Mouse (Mus musculus): ENCODE measurements around the gene Qprt. TPM values are rescaled to one million over a fixed set of nuclear protein-coding genes. Genes with fewer than 3 reads are reported as not detected.

Gene Qprt
- polyA plus RNA-seq, 1 experiment, result not detected

GRCm38 (mm10) chr7:127105551-127105950, 16.5 kb downstream of the Qprt start:
- no peak overlapping the region for H3K27ac ChIP-seq (ENCODE audit: insufficient read depth, low read depth, low read length)
- WGBS, result 54% methylated on average over 7 of the region's 7 CpGs
- H3K4me3 ChIP-seq (ENCODE audit: insufficient read depth, low read depth, low read length), result no peak overlapping the region
- TF ChIP-seq POLR2A (IDR thresholded peaks at IDR 0.05; ENCODE audit: insufficient read depth, low read depth, low read length) (no peak), CTCF (IDR thresholded peaks at IDR 0.05; ENCODE audit: insufficient read depth, low read depth, low read length) (no peak)
- H3K4me1 ChIP-seq (ENCODE audit: control insufficient read depth, insufficient read depth, low read length), result peaks cover 8% of the 10 kb centered on the region

DNA sequence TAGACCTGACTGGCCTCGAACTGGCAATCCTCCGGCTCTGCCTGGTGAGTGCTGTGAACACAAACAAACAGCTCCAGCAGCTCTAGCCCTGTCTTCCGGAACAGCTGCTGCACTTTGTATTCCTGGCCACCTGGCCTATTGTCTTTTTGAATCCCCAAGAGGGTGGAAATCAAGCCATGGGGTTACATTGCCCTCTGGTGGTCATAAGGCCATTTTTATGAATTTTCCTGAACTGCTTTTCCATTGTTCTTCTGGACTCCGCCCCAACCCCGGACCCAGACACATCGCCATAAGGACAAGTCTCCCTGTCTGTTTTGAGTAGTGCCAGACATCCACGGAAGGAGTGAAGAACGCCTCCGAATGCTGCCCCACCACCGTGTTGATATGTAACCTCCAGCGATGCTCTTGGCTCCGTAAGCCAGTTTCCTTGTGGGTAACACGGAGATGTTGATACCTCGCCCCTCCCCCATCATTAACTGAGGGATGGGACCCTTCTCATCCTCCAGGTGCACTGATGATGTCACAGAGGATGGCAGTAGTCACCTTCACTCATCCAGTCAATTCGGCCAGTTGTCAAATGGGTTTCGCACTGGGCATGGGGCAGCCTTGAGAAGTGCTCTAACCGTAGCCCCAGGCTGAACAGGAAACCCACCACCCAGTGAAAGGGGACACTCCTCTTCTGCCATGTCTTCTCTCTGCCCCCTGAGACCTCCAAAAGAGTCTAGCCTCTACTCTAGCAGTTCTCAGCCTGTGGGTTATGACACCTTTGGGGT, 17.3 kb downstream of the Qprt start:
- Histone ChIP-seq H3K4me1 (ENCODE audit: control insufficient read depth, insufficient read depth, low read length) (peaks cover 6% of the 10 kb centered on the region), H3K4me3 (ENCODE audit: insufficient read depth, low read depth, low read length) (peak overlapping the region; percentile 42), H3K27ac (ENCODE audit: insufficient read depth, low read depth, low read length) (peak overlapping the region; percentile 58; the same call in 1 of the 2 replicates)
- peak; percentile 47 for TF ChIP-seq CTCF (IDR thresholded peaks at IDR 0.05; ENCODE audit: insufficient read depth, low read depth, low read length)
- TF ChIP-seq POLR2A (IDR thresholded peaks at IDR 0.05; ENCODE audit: insufficient read depth, low read depth, low read length), result no peak
- WGBS, result 14% methylated on average over 17 of the region's 17 CpGs

DNA sequence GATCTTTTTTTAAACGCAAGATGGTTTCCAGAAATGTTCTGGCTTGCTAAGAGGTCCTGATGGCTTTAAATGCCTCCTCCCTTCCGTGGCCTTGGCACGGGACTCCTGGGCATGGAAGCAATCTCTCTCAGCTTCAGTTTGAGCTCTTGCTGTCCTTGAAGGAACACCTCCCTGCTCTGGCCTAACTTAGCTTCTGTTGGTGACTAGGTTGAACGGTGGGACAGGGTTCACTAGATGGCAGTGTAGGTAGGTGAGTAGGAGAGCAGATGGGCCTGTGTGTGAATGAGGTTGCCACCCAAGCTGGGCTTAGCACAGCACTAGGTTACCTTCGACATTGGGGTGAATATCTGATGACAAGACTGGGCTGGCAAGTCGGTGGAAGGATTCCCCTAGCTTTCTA, 18.1 kb downstream of the Qprt start:
- Histone ChIP-seq H3K4me1 (ENCODE audit: control insufficient read depth, insufficient read depth, low read length) (peaks cover 6% of the 10 kb centered on the region), H3K27ac (ENCODE audit: insufficient read depth, low read depth, low read length) (no peak overlapping the region), H3K4me3 (ENCODE audit: insufficient read depth, low read depth, low read length) (no peak overlapping the region)
- 64% methylated on average over 6 of the region's 6 CpGs for WGBS
- no peak for TF ChIP-seq CTCF (IDR thresholded peaks at IDR 0.05; ENCODE audit: insufficient read depth, low read depth, low read length)
- TF ChIP-seq POLR2A (IDR thresholded peaks at IDR 0.05; ENCODE audit: insufficient read depth, low read depth, low read length), result no peak

DNA sequence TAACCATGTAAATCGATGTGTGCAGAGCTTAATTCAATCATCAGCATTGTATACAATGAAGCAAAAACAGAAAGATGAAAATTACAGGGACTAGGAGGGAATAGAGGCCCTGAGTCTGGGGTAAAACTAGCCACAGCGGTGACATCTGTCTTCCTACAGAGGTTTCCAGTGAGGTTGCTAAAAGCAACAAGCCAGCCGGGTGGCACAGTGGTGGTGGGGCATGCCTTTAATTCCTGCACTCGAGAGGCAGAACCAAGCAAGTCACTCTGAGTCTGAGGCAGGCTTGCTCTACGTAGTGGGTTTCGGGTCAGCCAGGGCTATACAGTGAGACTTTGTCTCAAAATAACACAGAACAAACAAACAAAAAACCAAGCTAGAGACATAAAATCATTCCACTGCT, 19.9 kb downstream of the Qprt start:
- TF ChIP-seq CTCF (IDR thresholded peaks at IDR 0.05; ENCODE audit: insufficient read depth, low read depth, low read length) (no peak), POLR2A (IDR thresholded peaks at IDR 0.05; ENCODE audit: insufficient read depth, low read depth, low read length) (no peak)
- H3K4me3 ChIP-seq (ENCODE audit: insufficient read depth, low read depth, low read length), result no peak overlapping the region
- no peak overlapping the region for H3K27ac ChIP-seq (ENCODE audit: insufficient read depth, low read depth, low read length)
- WGBS, result 77% methylated on average over 6 of the region's 6 CpGs
- H3K4me1 ChIP-seq (ENCODE audit: control insufficient read depth, insufficient read depth, low read length), result peaks cover 6% of the 10 kb centered on the region

- Histone ChIP-seq H3K4me3 (ENCODE audit: insufficient read depth, low read depth, low read length) (no peak overlapping the region), H3K27ac (ENCODE audit: insufficient read depth, low read depth, low read length) (no peak overlapping the region), H3K4me1 (ENCODE audit: control insufficient read depth, insufficient read depth, low read length) (peaks cover 6% of the 10 kb centered on the region)
- 40% methylated on average over 2 of the region's 2 CpGs for WGBS
- TF ChIP-seq POLR2A (IDR thresholded peaks at IDR 0.05; ENCODE audit: insufficient read depth, low read depth, low read length), result no peak
- TF ChIP-seq CTCF (IDR thresholded peaks at IDR 0.05; ENCODE audit: insufficient read depth, low read depth, low read length), result no peak
These were observed 20.5 kb downstream of the Qprt start for GRCm38 (mm10) chr7:127101451-127102016.

- H3K4me1 ChIP-seq (ENCODE audit: control insufficient read depth, insufficient read depth, low read length), result peaks cover 2% of the 10 kb centered on the region
- H3K27ac ChIP-seq (ENCODE audit: insufficient read depth, low read depth, low read length), result no peak overlapping the region
- no peak overlapping the region for H3K4me3 ChIP-seq (ENCODE audit: insufficient read depth, low read depth, low read length)
- WGBS, result 88% methylated on average over 4 of the region's 4 CpGs
- TF ChIP-seq CTCF (IDR thresholded peaks at IDR 0.05; ENCODE audit: insufficient read depth, low read depth, low read length) (no peak), POLR2A (IDR thresholded peaks at IDR 0.05; ENCODE audit: insufficient read depth, low read depth, low read length) (no peak)
These were observed 22.5 kb downstream of the Qprt start for GRCm38 (mm10) chr7:127099528-127099927.

GRCm38 (mm10) chr7:127098950-127099349, 23.1 kb downstream of the Qprt start:
- Histone ChIP-seq H3K27ac (ENCODE audit: insufficient read depth, low read depth, low read length) (no peak overlapping the region), H3K4me3 (ENCODE audit: insufficient read depth, low read depth, low read length) (no peak overlapping the region), H3K4me1 (ENCODE audit: control insufficient read depth, insufficient read depth, low read length) (no peaks in the 10 kb centered on the region)
- WGBS, result 89% methylated on average over 4 of the region's 4 CpGs
- no peak for TF ChIP-seq CTCF (IDR thresholded peaks at IDR 0.05; ENCODE audit: insufficient read depth, low read depth, low read length)

DNA sequence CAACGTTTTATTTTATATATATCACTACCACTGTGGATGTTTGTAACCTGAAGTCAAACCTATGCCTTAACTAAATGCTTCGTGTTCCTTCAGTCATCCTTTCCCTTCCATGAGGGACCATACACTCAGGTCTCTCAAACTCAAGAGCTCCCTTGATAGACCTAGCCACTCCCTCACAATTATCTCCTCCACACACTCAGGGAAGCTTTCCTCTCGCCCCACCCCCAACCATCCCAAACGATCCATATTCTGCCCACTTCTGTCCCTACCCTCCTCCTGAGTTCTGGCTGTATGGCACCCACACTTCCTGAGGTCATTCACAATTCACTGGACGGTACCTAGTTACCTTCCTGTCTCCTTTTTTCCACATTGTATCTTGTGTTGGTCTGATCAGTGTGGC, 23.5 kb downstream of the Qprt start:
- no peak overlapping the region for H3K4me3 ChIP-seq (ENCODE audit: insufficient read depth, low read depth, low read length)
- H3K4me1 ChIP-seq (ENCODE audit: control insufficient read depth, insufficient read depth, low read length), result no peaks in the 10 kb centered on the region
- no peak for TF ChIP-seq CTCF (IDR thresholded peaks at IDR 0.05; ENCODE audit: insufficient read depth, low read depth, low read length)
- TF ChIP-seq POLR2A (IDR thresholded peaks at IDR 0.05; ENCODE audit: insufficient read depth, low read depth, low read length), result no peak
- 89% methylated on average over 5 of the region's 5 CpGs for WGBS
- no peak overlapping the region for H3K27ac ChIP-seq (ENCODE audit: insufficient read depth, low read depth, low read length)

DNA sequence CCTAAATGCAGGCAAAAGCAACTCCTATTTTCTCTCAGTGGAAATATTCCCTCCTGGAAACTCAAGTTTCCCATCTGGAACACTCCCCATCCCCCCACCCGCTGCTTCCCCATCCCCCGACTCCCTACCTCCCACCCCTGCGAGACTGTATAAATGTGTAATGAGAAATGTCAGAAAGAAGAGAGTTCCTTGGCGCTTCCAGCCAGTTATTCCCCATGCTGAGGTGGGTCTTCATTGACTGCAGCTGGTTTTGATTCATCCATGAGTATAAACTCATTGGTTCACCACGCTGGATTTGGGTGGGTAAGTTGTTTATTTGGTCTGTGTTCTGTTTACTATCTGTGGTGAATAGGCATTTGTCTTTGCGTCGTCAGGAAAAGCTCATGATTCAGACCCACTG, 25.6 kb downstream of the Qprt start:
- no peak overlapping the region for H3K4me3 ChIP-seq (ENCODE audit: insufficient read depth, low read depth, low read length)
- no peak overlapping the region for H3K27ac ChIP-seq (ENCODE audit: insufficient read depth, low read depth, low read length)
- 69% methylated on average over 7 of the region's 7 CpGs for WGBS
- TF ChIP-seq POLR2A (IDR thresholded peaks at IDR 0.05; ENCODE audit: insufficient read depth, low read depth, low read length), result no peak
- TF ChIP-seq CTCF (IDR thresholded peaks at IDR 0.05; ENCODE audit: insufficient read depth, low read depth, low read length), result no peak
- H3K4me1 ChIP-seq (ENCODE audit: control insufficient read depth, insufficient read depth, low read length), result no peaks in the 10 kb centered on the region

All from olfactory bulb, adult 2 months (tissue).